Mouse (Mus musculus): ENCODE measurements around the gene Slc17a5. TPM values are rescaled to one million over a fixed set of nuclear protein-coding genes. Genes with fewer than 3 reads are reported as not detected.
"Not testable (repeated sequence)": the region's sequence is repeated elsewhere in the genome, so short reads cannot be mapped to it uniquely, and the experiment has no call there.

The Slc17a5 gene
- polyA plus RNA-seq, 1 experiment: 0.06 TPM

GRCm38 (mm10) chr9:78526206-78526605 lies 61.6 kb downstream of the Slc17a5 start:
- peaks cover 13% of the 10 kb centered on the region for H3K27me3 ChIP-seq (ENCODE audit: control insufficient read depth)
- H3K4me1 ChIP-seq (ENCODE audit: control insufficient read depth): peaks cover 27% of the 10 kb centered on the region
- no peak for TF ChIP-seq GATA1 (IDR thresholded peaks at IDR 0.05; ENCODE audit: low read length)
- TF ChIP-seq TAL1 (IDR thresholded peaks at IDR 0.05; ENCODE audit: low read length): no peak
- H3K4me3 ChIP-seq (replicated peaks): no peak overlapping the region
- no peaks in the 10 kb centered on the region for H3K9me3 ChIP-seq (ENCODE audit: control insufficient read depth, low read length)
- no peaks in the 10 kb centered on the region for H3K36me3 ChIP-seq (ENCODE audit: control insufficient read depth)

- H3K4me1 ChIP-seq (ENCODE audit: control insufficient read depth): peaks cover 33% of the 10 kb centered on the region
- H3K36me3 ChIP-seq (ENCODE audit: control insufficient read depth): no peaks in the 10 kb centered on the region
- TF ChIP-seq GATA1 (IDR thresholded peaks at IDR 0.05; ENCODE audit: low read length) (no peak), TAL1 (IDR thresholded peaks at IDR 0.05; ENCODE audit: low read length) (no peak)
- H3K27me3 ChIP-seq (ENCODE audit: control insufficient read depth): peaks cover 19% of the 10 kb centered on the region
- no peaks in the 10 kb centered on the region for H3K9me3 ChIP-seq (ENCODE audit: control insufficient read depth, low read length)
- no peak overlapping the region for H3K4me3 ChIP-seq (replicated peaks)
Measured at GRCm38 (mm10) chr9:78525451-78526135, 62.2 kb downstream of the Slc17a5 start.

- Histone ChIP-seq H3K27me3 (ENCODE audit: control insufficient read depth) (peaks cover 25% of the 10 kb centered on the region), H3K4me3 (replicated peaks) (peak overlapping the region; percentile 59)
Measured at GRCm38 (mm10) chr9:78521689-78522088, 66.2 kb downstream of the Slc17a5 start.

GRCm38 (mm10) chr9:78520780-78521601 lies 66.8 kb downstream of the Slc17a5 start:
- H3K4me3 ChIP-seq (replicated peaks): peak overlapping the region; percentile 59
- no peaks in the 10 kb centered on the region for H3K9me3 ChIP-seq (ENCODE audit: control insufficient read depth, low read length)
- no peaks in the 10 kb centered on the region for H3K36me3 ChIP-seq (ENCODE audit: control insufficient read depth)
- no peak for TF ChIP-seq TAL1 (IDR thresholded peaks at IDR 0.05; ENCODE audit: low read length)
- peaks cover 25% of the 10 kb centered on the region for H3K27me3 ChIP-seq (ENCODE audit: control insufficient read depth)
- peaks cover 37% of the 10 kb centered on the region for H3K4me1 ChIP-seq (ENCODE audit: control insufficient read depth)

More at GRCm38 (mm10) chr9:78521689-78522088, 66.2 kb downstream of the Slc17a5 start:
- H3K4me1 ChIP-seq (ENCODE audit: control insufficient read depth): peaks cover 32% of the 10 kb centered on the region
- no peak for TF ChIP-seq GATA1 (IDR thresholded peaks at IDR 0.05; ENCODE audit: low read length)
- no peak for TF ChIP-seq TAL1 (IDR thresholded peaks at IDR 0.05; ENCODE audit: low read length)
- no peaks in the 10 kb centered on the region for H3K9me3 ChIP-seq (ENCODE audit: control insufficient read depth, low read length)
- no peaks in the 10 kb centered on the region for H3K36me3 ChIP-seq (ENCODE audit: control insufficient read depth)

- no peak; the same call in 1 of the 2 replicates for TF ChIP-seq GATA1 (IDR thresholded peaks at IDR 0.05; ENCODE audit: low read length)
- no peak for TF ChIP-seq TAL1 (IDR thresholded peaks at IDR 0.05; ENCODE audit: low read length)
- H3K4me1 ChIP-seq (ENCODE audit: control insufficient read depth): peaks cover 40% of the 10 kb centered on the region
- H3K4me3 ChIP-seq (replicated peaks): peak overlapping the region; percentile 59
- H3K9me3 ChIP-seq (ENCODE audit: control insufficient read depth, low read length): no peaks in the 10 kb centered on the region
- H3K36me3 ChIP-seq (ENCODE audit: control insufficient read depth): no peaks in the 10 kb centered on the region
- peaks cover 25% of the 10 kb centered on the region for H3K27me3 ChIP-seq (ENCODE audit: control insufficient read depth)
Measured at GRCm38 (mm10) chr9:78520127-78520779, 67.6 kb downstream of the Slc17a5 start.

GRCm38 (mm10) chr9:78517237-78517636 lies 70.6 kb downstream of the Slc17a5 start:
- H3K9me3 ChIP-seq (ENCODE audit: control insufficient read depth, low read length); H3K4me3 ChIP-seq (replicated peaks); H3K36me3 ChIP-seq (ENCODE audit: control insufficient read depth): not testable (repeated sequence)
- Histone ChIP-seq H3K27me3 (ENCODE audit: control insufficient read depth) (peaks cover 19% of the 10 kb centered on the region), H3K4me1 (ENCODE audit: control insufficient read depth) (peaks cover 60% of the 10 kb centered on the region)

GRCm38 (mm10) chr9:78516125-78516524 lies 71.7 kb downstream of the Slc17a5 start:
- Histone ChIP-seq H3K4me3 (replicated peaks) (peak overlapping the region; percentile 33), H3K27me3 (ENCODE audit: control insufficient read depth) (peaks cover 12% of the 10 kb centered on the region), H3K4me1 (ENCODE audit: control insufficient read depth) (peaks cover 53% of the 10 kb centered on the region), H3K36me3 (ENCODE audit: control insufficient read depth) (no peaks in the 10 kb centered on the region), H3K9me3 (ENCODE audit: control insufficient read depth, low read length) (no peaks in the 10 kb centered on the region; the same call in 1 of the 2 replicates)
- TF ChIP-seq TAL1 (IDR thresholded peaks at IDR 0.05; ENCODE audit: low read length) (peak; percentile 78), GATA1 (IDR thresholded peaks at IDR 0.05; ENCODE audit: low read length) (peak; percentile 89)

GRCm38 (mm10) chr9:78514681-78515080 lies 73.2 kb downstream of the Slc17a5 start:
- Histone ChIP-seq H3K36me3 (ENCODE audit: control insufficient read depth) (no peaks in the 10 kb centered on the region), H3K27me3 (ENCODE audit: control insufficient read depth) (no peaks in the 10 kb centered on the region), H3K9me3 (ENCODE audit: control insufficient read depth, low read length) (no peaks in the 10 kb centered on the region; the same call in 1 of the 2 replicates), H3K4me3 (replicated peaks) (no peak overlapping the region), H3K4me1 (ENCODE audit: control insufficient read depth) (peaks cover 40% of the 10 kb centered on the region)
- no peak for TF ChIP-seq TAL1 (IDR thresholded peaks at IDR 0.05; ENCODE audit: low read length)
- no peak for TF ChIP-seq GATA1 (IDR thresholded peaks at IDR 0.05; ENCODE audit: low read length)

Measured in erythroblast, embryonic 14.5 days (primary cell).